Mouse (Mus musculus) bone marrow, adult 2 months (tissue): Measurements from ENCODE around the gene Rdh12. TPM values are rescaled to one million over a fixed set of nuclear protein-coding genes. Genes with fewer than 3 reads are reported as not detected.

Experiments used
- H3K27ac ChIP-seq: fragments of 200-500 bp; 2 replicates; pipeline ENCODE4 v1.5.1; 2012; ENCODE audit warnings: low read depth, mild to moderate bottlenecking, control low read depth, inconsistent platforms, low read length; ENCODE audit not compliant: control insufficient read depth, poor library complexity, insufficient read depth
- H3K4me1 ChIP-seq: fragments of 200-500 bp; 2 replicates; pipeline ENCODE4 v1.6.1; 2011; ENCODE audit warnings: low read length; ENCODE audit not compliant: control insufficient read depth, insufficient read depth
- H3K4me3 ChIP-seq: fragments of 200-500 bp; replicated peaks from 2 replicates; pipeline ENCODE3; 2011; ENCODE audit warnings: mild to moderate bottlenecking, low read depth, low read length, control low read depth; ENCODE audit not compliant: control insufficient read depth
- CTCF ChIP-seq: fragments of 200-500 bp; IDR thresholded peaks from 2 replicates; pipeline ENCODE4 v1.5.1; 2011; ENCODE audit warnings: low read length, control low read depth; ENCODE audit not compliant: control insufficient read depth, insufficient read depth
- POLR2A ChIP-seq: fragments of 200-500 bp; IDR thresholded peaks from 2 replicates; pipeline ENCODE4 v1.6.1; 2011; ENCODE audit warnings: low read depth, mild to moderate bottlenecking, control low read depth, low read length, borderline replicate concordance; ENCODE audit not compliant: control insufficient read depth
- WGBS: fragments of 180-500 bp; shearing (Covaris S2); methylation state at CpG from one replicate; pipeline ENCODE4 v1.1.7; 2018; 5-methylcytosine and 5-hydroxymethylcytosine counted together
- polyA plus RNA-seq: library from polyadenylated mRNA; stranded (reverse); fragments of >200 nt; gene quantifications from 2 replicates; pipeline ENCODE4 v1.2.4, GENCODE M21; 2011; ENCODE audit warnings: low replicate concordance; ENCODE audit not compliant: missing spikeins, insufficient read depth, insufficient read length

Rdh12 gene
- polyA plus RNA-seq, 1 experiment, result 28.6 TPM

DNA sequence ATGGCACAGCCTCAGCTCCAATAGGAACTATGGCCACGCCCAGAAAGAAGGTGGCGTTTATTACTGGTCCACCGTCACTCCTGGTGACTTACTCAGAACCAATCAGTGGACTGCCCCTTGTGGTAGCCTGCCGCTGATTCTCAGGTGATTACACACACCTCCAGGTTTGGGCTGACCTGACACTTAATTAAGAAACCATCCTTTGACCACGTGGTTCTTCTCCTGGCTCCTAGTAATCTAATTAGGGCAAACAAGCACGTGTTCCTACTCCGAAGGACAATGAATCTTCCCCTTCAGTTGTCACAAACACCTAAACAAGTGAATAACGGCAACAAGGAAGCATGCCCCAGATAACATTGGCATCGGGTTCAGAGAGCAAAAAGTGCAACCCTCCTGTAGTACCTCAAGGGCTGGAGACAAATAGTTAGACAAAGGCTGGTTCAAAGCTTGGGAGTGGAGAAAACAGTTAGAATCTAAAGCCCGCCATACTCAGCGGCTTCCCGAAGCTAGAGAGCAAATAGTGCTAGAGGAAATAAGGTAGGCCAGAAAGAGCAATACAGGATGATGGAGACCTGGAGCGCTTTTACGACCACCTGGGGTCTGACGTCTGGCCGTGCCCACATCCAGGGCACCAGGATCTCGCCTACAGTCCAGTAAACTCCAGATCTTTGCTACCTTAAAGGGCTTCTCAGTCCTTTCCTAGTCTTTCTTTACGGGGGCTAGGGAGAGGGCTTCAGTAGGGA, 17.6 kb upstream of the Rdh12 start:
- under 1% methylated on average over 18 of the region's 18 CpGs for WGBS
- no peaks in the 10 kb centered on the region for H3K4me1 ChIP-seq
- no peak overlapping the region; the same call in 1 of the 2 replicates for H3K27ac ChIP-seq
- TF ChIP-seq CTCF, result peak; percentile 4; the same call in 1 of the 2 replicates
- TF ChIP-seq POLR2A, result no peak
- peak overlapping the region; percentile 93 for H3K4me3 ChIP-seq

DNA sequence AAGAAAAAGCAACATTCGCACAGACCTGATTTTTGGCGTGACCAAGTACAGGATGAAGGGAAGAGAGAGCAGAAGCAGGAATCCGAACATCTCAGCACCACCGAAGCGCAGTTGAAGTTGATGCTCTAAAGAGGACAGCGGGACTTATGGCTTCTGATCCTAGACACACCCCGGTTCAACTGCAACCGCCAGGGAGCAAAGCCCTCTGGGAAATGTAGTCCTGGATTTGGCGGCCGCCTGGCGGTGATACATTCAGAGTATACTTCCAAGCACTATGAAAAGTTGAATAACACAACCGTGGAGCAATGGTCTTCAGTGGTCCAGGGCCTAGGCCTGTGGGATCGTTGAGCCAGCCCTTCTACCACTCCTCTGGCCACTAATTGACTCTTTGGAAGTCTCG, 17.0 kb upstream of the Rdh12 start:
- WGBS, result 5% methylated on average over 14 of the region's 14 CpGs
- H3K4me1 ChIP-seq, result no peaks in the 10 kb centered on the region
- H3K4me3 ChIP-seq, result peak overlapping the region; percentile 93
- no peak overlapping the region for H3K27ac ChIP-seq
- TF ChIP-seq POLR2A (no peak), CTCF (peak; percentile 48)

DNA sequence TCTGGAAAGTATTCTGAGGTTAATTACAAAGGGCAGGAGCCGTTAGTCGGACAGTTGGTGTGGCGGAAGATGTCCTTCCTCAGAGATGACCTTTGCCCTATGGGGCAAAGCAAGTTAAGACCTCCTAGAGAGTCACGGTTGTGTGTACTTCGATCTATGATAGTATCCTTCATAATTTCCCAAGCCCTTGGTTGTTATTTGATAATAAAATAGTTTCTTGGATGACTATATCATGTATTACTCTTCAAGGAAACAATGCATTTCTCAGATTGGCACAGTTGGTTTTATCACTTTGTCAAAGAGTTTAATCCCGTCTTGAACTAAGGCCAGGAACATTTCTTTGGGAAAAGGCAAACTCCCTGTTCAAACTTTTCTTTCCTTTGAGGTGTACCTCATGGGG, 16.5 kb upstream of the Rdh12 start, which contains the start of gene Rdh11:
Rdh11 (minus strand) TSS at position 101 of the 400 bp plus-strand sequence.
- TF ChIP-seq CTCF, result no peak
- no peak for TF ChIP-seq POLR2A
- 69% methylated on average over 6 of the region's 6 CpGs for WGBS
- H3K4me3 ChIP-seq, result peak within 1 kb of the TSS; percentile 93
- no peak within 1 kb of the TSS; the same call in 1 of the 2 replicates for H3K27ac ChIP-seq
- H3K4me1 ChIP-seq, result no peaks in the 10 kb centered on the region

DNA sequence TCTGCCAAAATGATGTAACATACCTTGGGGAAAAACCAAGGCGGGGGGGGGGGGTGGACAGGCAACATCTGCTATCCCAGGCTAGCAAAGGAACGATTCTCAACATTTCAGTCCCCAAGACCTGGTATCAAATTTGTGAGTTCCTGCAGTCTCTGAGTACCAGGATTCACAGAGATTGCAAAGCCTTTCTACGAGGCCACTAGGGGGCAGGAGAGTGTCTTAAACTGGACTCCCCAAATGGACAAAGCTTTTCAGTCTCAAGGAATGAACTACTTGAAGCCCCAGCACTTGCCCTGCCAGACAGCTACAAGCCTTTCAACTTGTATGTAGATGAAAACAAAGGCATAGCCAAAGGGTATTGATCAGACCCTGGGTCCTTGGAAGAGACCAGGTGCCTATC, 15.3 kb upstream of the Rdh12 start:
- WGBS, result under 1% methylated on average over 3 of the region's 3 CpGs
- Histone ChIP-seq H3K4me3 (no peak overlapping the region), H3K27ac (no peak overlapping the region), H3K4me1 (no peaks in the 10 kb centered on the region)
- no peak for TF ChIP-seq POLR2A
- peak; percentile 70 for TF ChIP-seq CTCF

DNA sequence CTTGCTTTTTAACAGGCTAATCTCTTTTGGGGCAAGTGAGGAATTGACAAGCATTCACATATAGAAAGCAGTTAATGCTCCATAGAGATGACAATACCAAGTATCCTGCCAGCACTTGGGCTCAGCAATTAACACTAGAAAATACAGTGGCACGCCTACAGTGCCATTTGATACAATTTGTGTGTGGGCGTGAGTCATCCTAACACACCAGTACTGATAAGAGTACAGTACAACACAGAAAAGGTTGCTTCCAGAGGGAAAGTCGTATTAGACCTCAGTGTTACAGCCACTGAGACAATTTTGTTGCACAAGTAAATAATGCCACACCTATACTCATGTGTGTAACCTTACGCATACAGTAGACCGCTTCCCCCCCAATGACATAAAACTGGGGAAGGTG, 11.6 kb upstream of the Rdh12 start:
- Histone ChIP-seq H3K4me1 (no peaks in the 10 kb centered on the region), H3K4me3 (no peak overlapping the region), H3K27ac (no peak overlapping the region)
- TF ChIP-seq CTCF, result no peak
- no peak for TF ChIP-seq POLR2A
- WGBS, result 74% methylated on average over 5 of the region's 5 CpGs

DNA sequence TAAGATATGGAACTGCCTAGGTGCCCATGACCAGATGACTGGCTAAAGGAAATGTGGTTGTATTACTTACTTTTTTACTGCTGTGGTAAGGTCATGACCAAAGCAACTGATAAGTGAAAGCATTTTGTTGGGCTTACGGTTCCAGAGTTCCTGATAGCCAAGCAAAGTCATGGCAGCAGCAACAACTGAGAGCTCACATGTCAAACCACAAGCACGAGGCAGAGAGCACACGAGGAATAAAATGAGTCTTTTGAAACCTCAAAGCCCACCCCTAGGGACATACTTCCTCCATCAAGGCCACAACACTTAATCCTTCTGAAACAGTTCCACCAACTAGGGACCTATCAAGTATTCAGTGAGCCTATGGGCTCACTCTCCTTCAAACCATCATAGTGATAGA, 6.8 kb upstream of the Rdh12 start:
- H3K27ac ChIP-seq, result no peak overlapping the region
- H3K4me1 ChIP-seq, result no peaks in the 10 kb centered on the region
- no peak overlapping the region for H3K4me3 ChIP-seq
- 18% methylated on average over 3 of the region's 3 CpGs for WGBS
- TF ChIP-seq CTCF, result no peak
- no peak for TF ChIP-seq POLR2A

DNA sequence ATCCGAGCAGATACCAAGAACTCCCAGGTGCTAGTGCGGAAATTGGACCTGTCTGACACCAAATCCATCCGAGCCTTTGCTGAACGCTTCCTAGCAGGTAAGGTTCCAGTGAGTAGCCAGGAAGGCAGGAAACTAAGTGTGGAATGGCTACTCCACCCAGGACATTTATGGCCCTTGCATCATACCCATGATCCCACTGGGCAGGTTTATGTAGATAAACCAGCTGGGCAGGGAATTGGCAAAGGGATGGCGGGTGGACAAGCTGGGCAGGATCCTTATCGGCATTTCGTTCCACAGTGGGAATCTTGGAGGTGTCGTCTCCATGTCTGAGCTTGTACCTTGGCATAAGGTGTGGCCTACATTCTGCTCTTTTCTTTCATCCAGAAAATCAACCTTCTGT, 2.7 kb downstream of the Rdh12 start:
- 86% methylated on average over 8 of the region's 8 CpGs for WGBS
- H3K4me3 ChIP-seq, result no peak overlapping the region
- H3K27ac ChIP-seq, result no peak overlapping the region
- no peak for TF ChIP-seq POLR2A
- TF ChIP-seq CTCF, result no peak
- no peaks in the 10 kb centered on the region for H3K4me1 ChIP-seq

DNA sequence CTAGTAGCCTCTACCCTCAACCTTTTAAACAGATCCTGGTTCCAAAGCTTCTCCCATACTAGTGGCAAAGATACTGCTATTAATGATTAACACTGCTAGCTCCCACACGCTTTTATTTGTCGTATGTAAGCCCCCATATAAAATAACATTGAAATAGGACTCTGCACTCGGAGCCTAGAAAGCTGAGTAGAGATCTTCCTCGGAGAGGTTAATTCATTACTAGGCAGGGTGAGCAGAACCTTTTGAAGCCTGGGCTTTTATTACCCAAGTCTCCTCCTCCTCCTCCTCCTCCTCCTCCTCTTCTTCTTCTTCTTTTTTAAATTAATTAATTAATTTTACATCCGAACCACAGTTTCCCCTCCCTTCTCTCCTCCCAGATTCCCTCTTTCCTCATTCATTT, 8.8 kb downstream of the Rdh12 start:
- Histone ChIP-seq H3K4me3 (no peak overlapping the region), H3K4me1 (no peaks in the 10 kb centered on the region), H3K27ac (no peak overlapping the region)
- 71% methylated on average over 5 of the region's 5 CpGs for WGBS
- TF ChIP-seq CTCF (no peak), POLR2A (no peak)

DNA sequence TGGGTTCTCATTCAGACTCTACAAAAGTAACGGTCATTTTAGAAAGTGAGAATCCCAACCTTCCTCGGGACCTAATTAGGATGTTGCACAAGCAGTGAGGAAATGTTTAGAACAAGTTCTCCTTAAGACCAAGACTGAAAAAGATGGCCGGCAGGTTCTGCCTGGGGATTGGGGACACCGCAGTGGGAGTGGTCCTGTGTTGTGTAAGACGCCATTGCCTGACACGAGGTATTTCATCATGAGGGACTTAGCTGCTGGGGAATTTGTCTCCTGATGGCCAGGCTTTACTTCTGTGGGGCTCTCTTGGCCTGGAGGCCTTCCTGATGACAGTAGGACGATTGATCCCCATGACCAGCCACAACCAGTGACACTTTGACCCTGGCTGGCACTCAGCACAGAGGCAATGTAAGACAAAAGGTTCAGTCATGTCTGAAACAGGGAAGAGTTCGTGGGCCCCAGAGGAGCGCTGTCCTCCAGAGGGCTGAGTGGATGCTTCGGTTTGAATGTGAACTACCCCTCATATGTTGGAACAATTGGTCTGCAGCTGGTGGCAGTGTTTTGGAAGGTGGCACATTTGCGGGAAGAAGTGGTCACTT, 26.9 kb downstream of the Rdh12 start:
- TF ChIP-seq CTCF (no peak), POLR2A (no peak)
- no peaks in the 10 kb centered on the region; the same call in 1 of the 2 replicates for H3K4me1 ChIP-seq
- 62% methylated on average over 11 of the region's 11 CpGs for WGBS
- H3K4me3 ChIP-seq, result no peak overlapping the region
- H3K27ac ChIP-seq, result peak overlapping the region; percentile 68; the same call in 1 of the 2 replicates
